Mouse (Mus musculus): ENCODE measurements around the gene Slc44a5. TPM values are rescaled to one million over a fixed set of nuclear protein-coding genes. Genes with fewer than 3 reads are reported as not detected.
"Not testable (repeated sequence)": the region's sequence is repeated elsewhere in the genome, so short reads cannot be mapped to it uniquely, and the experiment has no call there.

The Slc44a5 gene
- polyA plus RNA-seq, 1 experiment = not detected

DNA sequence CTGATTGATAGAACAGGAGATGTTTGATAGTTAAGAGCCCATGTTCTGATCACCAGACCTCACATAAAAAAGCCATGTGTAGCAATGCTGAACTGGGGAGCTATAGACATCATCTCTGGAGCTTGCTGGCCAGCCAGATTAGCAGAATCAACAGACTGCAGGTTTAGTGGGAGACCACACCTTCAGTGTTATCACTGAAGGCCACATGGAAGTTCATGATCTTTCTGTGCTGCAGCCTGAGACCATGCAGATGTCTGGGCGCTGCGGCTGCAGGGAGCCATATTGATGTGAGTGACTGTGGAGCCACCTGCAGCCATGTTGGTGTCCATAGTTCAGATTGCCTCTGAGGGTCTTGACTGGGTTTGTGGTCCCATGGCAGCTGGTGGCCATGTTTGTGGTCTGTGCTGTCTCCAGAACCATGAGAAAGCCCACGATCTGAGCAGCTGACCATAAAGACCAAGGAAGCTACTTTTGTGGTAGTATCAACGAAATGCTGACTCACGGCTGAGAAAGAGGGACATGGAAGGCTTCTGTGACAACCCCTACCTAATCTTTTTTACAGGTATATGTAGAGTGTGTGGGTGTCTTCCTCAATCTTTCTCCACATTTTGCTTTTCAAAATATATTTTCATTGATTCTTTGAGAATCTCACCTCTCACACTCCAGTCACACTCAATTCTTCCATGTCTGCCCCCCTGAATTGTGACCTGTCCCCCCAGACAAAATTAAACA, 26.7 kb downstream of the Slc44a5 start:
- TF ChIP-seq POLR2A (IDR thresholded peaks at IDR 0.05; ENCODE audit: borderline replicate concordance, low read depth, low read length) (no peak), CTCF (IDR thresholded peaks at IDR 0.05; ENCODE audit: low read depth, low read length) (no peak)
- Histone ChIP-seq H3K4me1 (ENCODE audit: control insufficient read depth, insufficient read depth, low read length) (no peaks in the 10 kb centered on the region), H3K4me3 (ENCODE audit: insufficient read depth, low read length) (no peak overlapping the region), H3K27ac (ENCODE audit: insufficient read depth, low read depth, low read length) (no peak overlapping the region)

DNA sequence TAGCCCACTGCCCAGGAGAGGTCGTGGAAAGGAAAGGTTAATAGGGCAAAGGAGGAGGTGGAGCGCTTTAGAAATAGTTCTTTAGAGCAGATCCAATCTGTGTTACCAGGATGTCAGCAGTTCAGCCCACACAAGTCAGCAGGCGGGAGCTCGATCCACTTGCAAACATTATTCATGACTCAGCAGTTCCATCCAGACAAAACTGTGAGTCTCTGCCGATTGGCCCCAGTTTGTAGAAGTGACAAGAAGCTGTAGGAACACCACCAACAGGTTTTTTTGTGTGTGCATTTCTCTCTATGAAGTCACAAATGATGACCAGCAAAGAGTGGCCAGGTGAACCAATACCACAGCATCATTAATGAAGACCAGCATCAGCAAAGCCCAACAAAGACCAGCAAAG, 28.1 kb downstream of the Slc44a5 start:
- Histone ChIP-seq H3K4me3 (ENCODE audit: insufficient read depth, low read length) (no peak overlapping the region), H3K27ac (ENCODE audit: insufficient read depth, low read depth, low read length) (no peak overlapping the region), H3K4me1 (ENCODE audit: control insufficient read depth, insufficient read depth, low read length) (no peaks in the 10 kb centered on the region)
- no peak for TF ChIP-seq POLR2A (IDR thresholded peaks at IDR 0.05; ENCODE audit: borderline replicate concordance, low read depth, low read length)
- no peak for TF ChIP-seq CTCF (IDR thresholded peaks at IDR 0.05; ENCODE audit: low read depth, low read length)

DNA sequence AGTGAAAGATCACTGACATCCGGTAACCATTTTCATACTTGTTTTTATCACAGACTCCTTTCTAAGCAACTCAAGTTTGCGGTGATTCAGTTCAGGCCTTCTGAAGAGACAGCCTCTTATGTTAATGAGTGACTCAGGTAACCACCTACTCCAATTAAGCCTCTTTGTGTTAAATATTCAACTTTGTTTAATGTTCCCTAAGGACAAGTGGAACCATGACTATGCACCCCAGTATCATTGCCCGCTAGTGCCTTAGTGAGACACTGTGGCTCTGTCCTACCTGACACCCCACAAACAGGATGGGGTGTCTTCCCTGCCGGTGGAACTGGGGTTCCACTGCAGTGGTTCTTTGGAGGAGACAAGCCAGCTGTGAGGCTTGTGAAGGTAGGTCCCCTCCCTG, 73.6 kb downstream of the Slc44a5 start:
- Histone ChIP-seq H3K27ac (ENCODE audit: insufficient read depth, low read depth, low read length) (no peak overlapping the region), H3K4me1 (ENCODE audit: control insufficient read depth, insufficient read depth, low read length) (no peaks in the 10 kb centered on the region), H3K4me3 (ENCODE audit: insufficient read depth, low read length) (no peak overlapping the region)
- TF ChIP-seq POLR2A (IDR thresholded peaks at IDR 0.05; ENCODE audit: borderline replicate concordance, low read depth, low read length) (no peak), CTCF (IDR thresholded peaks at IDR 0.05; ENCODE audit: low read depth, low read length) (no peak)

DNA sequence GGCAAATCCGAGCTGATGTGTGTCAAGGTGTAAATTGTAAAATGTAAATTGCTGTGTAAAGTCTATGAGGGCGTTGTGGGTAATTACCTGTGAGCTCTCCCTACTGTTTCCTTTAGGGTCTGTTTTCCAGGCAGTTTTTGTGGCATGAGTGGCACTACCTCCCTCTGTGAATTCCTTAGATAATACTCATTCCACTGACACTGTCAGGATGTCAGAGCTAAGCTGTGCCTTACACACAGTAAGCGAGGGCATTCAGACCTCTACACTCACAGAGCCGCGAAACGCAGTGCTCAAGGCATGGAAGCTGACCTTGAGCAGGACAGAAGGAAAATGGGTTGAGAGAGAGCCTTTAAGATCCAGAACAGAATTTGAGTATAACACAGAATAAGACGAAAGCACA, 80.1 kb downstream of the Slc44a5 start:
- no peaks in the 10 kb centered on the region for H3K4me1 ChIP-seq (ENCODE audit: control insufficient read depth, insufficient read depth, low read length)
- H3K27ac ChIP-seq (ENCODE audit: insufficient read depth, low read depth, low read length) = no peak overlapping the region
- no peak for TF ChIP-seq POLR2A (IDR thresholded peaks at IDR 0.05; ENCODE audit: borderline replicate concordance, low read depth, low read length)
- TF ChIP-seq CTCF (IDR thresholded peaks at IDR 0.05; ENCODE audit: low read depth, low read length) = no peak

DNA sequence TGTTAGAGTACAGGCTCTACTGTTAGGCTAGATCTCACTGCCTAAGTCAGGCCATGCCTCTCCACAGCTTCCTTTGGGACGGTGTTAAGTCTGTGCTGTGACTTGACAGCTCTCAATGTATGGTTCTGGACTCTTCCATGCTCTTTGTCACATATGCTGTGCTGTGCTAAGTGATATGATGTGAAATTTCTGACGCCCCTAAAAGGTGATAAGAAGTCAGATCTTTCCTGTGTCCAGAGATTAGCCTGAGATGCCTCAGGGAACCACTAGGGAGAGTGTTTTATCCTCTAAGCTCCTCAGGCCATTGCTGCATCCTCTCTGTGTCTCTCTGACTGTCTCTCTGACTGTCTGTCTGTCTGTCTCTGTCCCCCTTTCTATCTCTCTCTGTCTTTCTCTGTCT, 84.2 kb downstream of the Slc44a5 start:
- TF ChIP-seq POLR2A (IDR thresholded peaks at IDR 0.05; ENCODE audit: borderline replicate concordance, low read depth, low read length) (no peak), CTCF (IDR thresholded peaks at IDR 0.05; ENCODE audit: low read depth, low read length) (no peak)
- Histone ChIP-seq H3K4me3 (ENCODE audit: insufficient read depth, low read length) (no peak overlapping the region), H3K4me1 (ENCODE audit: control insufficient read depth, insufficient read depth, low read length) (no peaks in the 10 kb centered on the region)

More for the DNA sequence above, 80.1 kb downstream of the Slc44a5 start:
- H3K4me3 ChIP-seq (ENCODE audit: insufficient read depth, low read length) = no peak overlapping the region

DNA sequence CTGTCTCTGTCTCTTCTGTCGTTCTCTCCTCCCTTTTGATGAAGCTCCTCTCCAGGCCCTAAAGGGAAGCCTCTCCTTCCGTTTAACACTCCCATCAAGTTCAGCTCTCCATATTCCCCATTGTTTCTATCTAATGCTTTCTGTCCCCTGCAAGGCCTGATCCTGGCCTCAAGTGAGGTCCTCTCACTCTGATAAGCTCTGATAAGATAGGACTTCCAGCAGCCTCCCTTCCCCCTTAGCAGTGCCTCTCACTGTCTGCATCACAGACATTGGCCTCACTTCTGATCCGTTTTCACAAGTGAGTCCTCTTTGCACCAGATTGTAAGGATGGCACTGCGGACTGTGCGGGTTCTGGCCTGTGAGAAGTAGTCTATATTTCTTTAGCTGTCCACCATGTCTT, 85.0 kb downstream of the Slc44a5 start:
- Histone ChIP-seq H3K27ac (ENCODE audit: insufficient read depth, low read depth, low read length) (no peak overlapping the region), H3K4me3 (ENCODE audit: insufficient read depth, low read length) (no peak overlapping the region), H3K4me1 (ENCODE audit: control insufficient read depth, insufficient read depth, low read length) (no peaks in the 10 kb centered on the region)
- no peak for TF ChIP-seq POLR2A (IDR thresholded peaks at IDR 0.05; ENCODE audit: borderline replicate concordance, low read depth, low read length)
- no peak for TF ChIP-seq CTCF (IDR thresholded peaks at IDR 0.05; ENCODE audit: low read depth, low read length)

More for the DNA sequence above, 84.2 kb downstream of the Slc44a5 start:
- H3K27ac ChIP-seq (ENCODE audit: insufficient read depth, low read depth, low read length) = no peak overlapping the region

DNA sequence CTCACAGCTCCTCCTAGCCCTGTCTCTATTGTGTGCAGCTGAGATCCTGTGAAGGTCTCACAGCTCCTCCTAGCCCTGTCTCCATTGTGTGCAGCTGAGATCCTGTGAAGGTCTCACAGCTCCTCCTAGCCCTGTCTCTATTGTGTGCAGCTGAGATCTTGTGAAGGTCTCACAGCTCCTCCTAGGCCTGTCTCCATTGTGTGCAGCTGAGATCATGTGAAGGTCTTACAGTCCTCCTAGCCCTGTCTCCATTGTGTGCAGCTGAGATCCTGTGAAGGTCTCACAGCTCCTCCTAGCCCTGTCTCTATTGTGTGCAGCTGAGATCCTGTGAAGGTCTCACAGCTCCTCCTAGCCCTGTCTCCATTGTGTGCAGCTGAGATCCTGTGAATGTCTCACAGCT, 98.8 kb downstream of the Slc44a5 start:
- not testable (repeated sequence) for H3K4me1 ChIP-seq (ENCODE audit: control insufficient read depth, insufficient read depth, low read length); H3K27ac ChIP-seq (ENCODE audit: insufficient read depth, low read depth, low read length); H3K4me3 ChIP-seq (ENCODE audit: insufficient read depth, low read length)

DNA sequence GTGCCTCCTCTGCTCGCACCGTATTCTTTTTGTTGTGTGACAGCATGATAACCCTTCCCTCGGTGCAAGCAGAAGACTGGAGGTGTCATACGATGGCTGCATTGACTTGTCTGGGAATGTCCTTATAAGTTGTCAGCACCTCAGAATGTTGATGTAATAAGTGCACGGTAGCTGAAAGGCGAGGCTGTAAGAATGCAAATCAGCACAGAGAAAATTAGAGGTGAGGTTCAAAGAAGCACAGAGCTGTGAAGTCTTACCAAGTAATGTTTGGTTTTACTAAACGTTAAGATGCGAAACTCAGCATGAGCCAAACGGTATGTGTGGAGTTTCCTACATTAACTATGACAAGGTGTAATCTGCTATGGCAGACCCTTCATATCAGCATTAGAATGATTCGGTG, 102.5 kb downstream of the Slc44a5 start:
- TF ChIP-seq POLR2A (IDR thresholded peaks at IDR 0.05; ENCODE audit: borderline replicate concordance, low read depth, low read length) = no peak
- TF ChIP-seq CTCF (IDR thresholded peaks at IDR 0.05; ENCODE audit: low read depth, low read length) = no peak
- H3K4me1 ChIP-seq (ENCODE audit: control insufficient read depth, insufficient read depth, low read length) = no peaks in the 10 kb centered on the region
- H3K4me3 ChIP-seq (ENCODE audit: insufficient read depth, low read length) = no peak overlapping the region
- no peak overlapping the region for H3K27ac ChIP-seq (ENCODE audit: insufficient read depth, low read depth, low read length)

DNA sequence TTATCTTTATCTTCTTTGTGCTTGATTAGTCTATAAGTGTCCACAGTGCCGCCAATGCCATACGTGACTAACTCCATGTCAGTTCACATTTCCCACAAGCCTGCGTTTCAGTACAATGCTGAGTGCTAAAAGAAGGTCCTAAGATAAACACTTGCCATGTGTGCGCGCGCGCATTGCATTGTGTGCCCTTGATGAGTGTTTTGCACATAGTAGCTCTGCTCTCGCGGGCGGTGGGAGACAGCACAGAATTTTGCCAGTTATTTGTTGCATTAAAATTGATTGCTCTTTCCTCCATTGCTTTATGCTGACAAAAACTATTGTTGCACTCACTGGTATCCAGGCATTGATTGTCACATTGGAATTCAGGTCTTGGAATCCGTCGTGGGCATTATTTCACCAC, 108.5 kb downstream of the Slc44a5 start:
- TF ChIP-seq POLR2A (IDR thresholded peaks at IDR 0.05; ENCODE audit: borderline replicate concordance, low read depth, low read length) (no peak), CTCF (IDR thresholded peaks at IDR 0.05; ENCODE audit: low read depth, low read length) (no peak)
- H3K4me1 ChIP-seq (ENCODE audit: control insufficient read depth, insufficient read depth, low read length) = no peaks in the 10 kb centered on the region
- no peak overlapping the region for H3K4me3 ChIP-seq (ENCODE audit: insufficient read depth, low read length)
- H3K27ac ChIP-seq (ENCODE audit: insufficient read depth, low read depth, low read length) = no peak overlapping the region

DNA sequence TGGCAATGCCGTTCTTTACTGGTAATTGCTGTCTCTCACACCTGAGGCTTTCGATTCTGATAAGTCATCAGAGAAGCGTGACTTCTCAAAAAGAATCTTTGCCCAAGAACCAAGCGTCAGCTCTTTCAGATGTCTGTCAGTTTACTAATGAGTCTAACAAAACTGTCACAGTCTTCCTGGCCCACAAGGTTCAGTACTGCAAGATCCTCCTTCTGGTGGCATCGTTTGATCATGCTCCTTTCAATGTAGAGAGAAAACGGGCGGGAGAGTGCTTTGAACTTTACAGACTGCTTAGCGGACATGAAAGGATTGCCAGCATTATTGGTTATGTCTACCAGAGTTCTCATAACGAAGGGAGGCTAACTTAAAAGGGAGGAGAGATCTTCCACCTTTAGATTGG, 109.0 kb downstream of the Slc44a5 start:
- no peak for TF ChIP-seq POLR2A (IDR thresholded peaks at IDR 0.05; ENCODE audit: borderline replicate concordance, low read depth, low read length)
- TF ChIP-seq CTCF (IDR thresholded peaks at IDR 0.05; ENCODE audit: low read depth, low read length) = no peak
- Histone ChIP-seq H3K4me1 (ENCODE audit: control insufficient read depth, insufficient read depth, low read length) (no peaks in the 10 kb centered on the region), H3K4me3 (ENCODE audit: insufficient read depth, low read length) (no peak overlapping the region), H3K27ac (ENCODE audit: insufficient read depth, low read depth, low read length) (no peak overlapping the region)

DNA sequence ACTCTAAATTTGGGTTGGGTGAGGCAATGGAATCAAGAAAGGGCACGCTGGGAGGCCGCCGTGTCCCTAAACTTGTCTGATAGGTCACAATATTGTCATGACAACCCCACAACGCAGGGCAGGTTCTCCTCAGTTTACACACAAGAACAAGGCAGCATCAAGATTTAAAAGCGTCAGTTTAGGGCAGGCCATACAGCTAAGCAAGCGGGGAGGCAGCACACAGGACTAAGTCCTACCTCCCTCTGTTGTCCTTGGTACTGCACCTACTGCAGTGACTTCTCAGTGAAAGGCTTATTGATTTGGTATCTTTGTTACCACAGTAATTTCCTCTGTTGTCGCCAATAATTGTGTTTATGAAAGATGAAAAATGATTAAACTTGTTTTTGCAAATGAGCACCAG, 109.7 kb downstream of the Slc44a5 start:
- no peak overlapping the region for H3K27ac ChIP-seq (ENCODE audit: insufficient read depth, low read depth, low read length)
- TF ChIP-seq CTCF (IDR thresholded peaks at IDR 0.05; ENCODE audit: low read depth, low read length) = no peak
- no peak for TF ChIP-seq POLR2A (IDR thresholded peaks at IDR 0.05; ENCODE audit: borderline replicate concordance, low read depth, low read length)
- no peak overlapping the region for H3K4me3 ChIP-seq (ENCODE audit: insufficient read depth, low read length)
- H3K4me1 ChIP-seq (ENCODE audit: control insufficient read depth, insufficient read depth, low read length) = no peaks in the 10 kb centered on the region
